Mouse (Mus musculus) embryonic facial prominence, embryonic 12.5 days (tissue): ENCODE data around the gene Rprd1b. TPM values are rescaled to one million over a fixed set of nuclear protein-coding genes. Genes with fewer than 3 reads are reported as not detected.

ENCODE experiments used
- ATAC-seq: fragments of 200-750 bp; cut with Nextera tagmentation; 2 replicates; pipeline ENCODE4 v1.8.0; 2017; ENCODE audit not compliant: insufficient number of reproducible peaks, insufficient read depth, low FRiP score, low TSS enrichment
- H3K27ac ChIP-seq: fragments of 300-500 bp; sonication (generic); 2 replicates; pipeline ENCODE4 v1.5.1; 2016; ENCODE audit warnings: mild to moderate bottlenecking
- H3K27me3 ChIP-seq: fragments of 300-500 bp; sonication (generic); 2 replicates; pipeline ENCODE4 v1.6.1; 2016; ENCODE audit warnings: mild to moderate bottlenecking, moderate library complexity
- H3K36me3 ChIP-seq: fragments of 300-500 bp; sonication (generic); 2 replicates; pipeline ENCODE4 v1.6.1; 2016; ENCODE audit warnings: mild to moderate bottlenecking
- H3K4me1 ChIP-seq: fragments of 300-500 bp; sonication (generic); 2 replicates; pipeline ENCODE4 v1.6.1; 2016
- H3K4me2 ChIP-seq: fragments of 300-500 bp; sonication (generic); replicated peaks from 2 replicates; pipeline ENCODE4 v1.6.1; 2016; ENCODE audit warnings: mild to moderate bottlenecking, moderate library complexity
- H3K4me3 ChIP-seq: fragments of 300-500 bp; sonication (generic); 2 replicates; pipeline ENCODE4 v1.5.1; 2016; ENCODE audit warnings: mild to moderate bottlenecking
- H3K9ac ChIP-seq: fragments of 300-500 bp; sonication (generic); 2 replicates; pipeline ENCODE4 v1.6.1; 2016; ENCODE audit warnings: mild to moderate bottlenecking, moderate library complexity
- H3K9me3 ChIP-seq: fragments of 300-500 bp; sonication (generic); 2 replicates; pipeline ENCODE4 v1.6.1; 2016; ENCODE audit warnings: mild to moderate bottlenecking, moderate library complexity
- WGBS: fragments of 180-500 bp; shearing (Covaris S2); methylation state at CpG from one replicate; pipeline ENCODE4 v1.1.7; 2016; 5-methylcytosine and 5-hydroxymethylcytosine counted together
- polyA plus RNA-seq: library from polyadenylated mRNA; unstranded; fragments of >200 nt; fragmentation: Nextera tagmentation; extraction: Ambion mirVana; gene quantifications from 2 replicates; pipeline ENCODE4 v1.2.1, GENCODE M21; 2016

The Rprd1b gene
- polyA plus RNA-seq, 1 experiment from 2014 or later = 52.8 TPM

GRCm38 (mm10) chr2:158179370-158180111 is 151.2 kb downstream of the Rprd1b start:
- H3K9ac ChIP-seq = peak overlapping the region; percentile 36; the same call in 1 of the 2 replicates
- WGBS = 21% methylated on average over 18 of the region's 18 CpGs
- ATAC-seq = no peak
- H3K4me1 ChIP-seq = 0 out of 2 replicates have a peak, but pooled peaks cover 5% of the 10 kb centered on the region
- H3K4me2 ChIP-seq = peak overlapping the region; percentile 56
- peak overlapping the region; percentile 34 for H3K4me3 ChIP-seq
- H3K27ac ChIP-seq = no peak overlapping the region
- no peaks in the 10 kb centered on the region for H3K27me3 ChIP-seq
- no peaks in the 10 kb centered on the region for H3K36me3 ChIP-seq
- no peaks in the 10 kb centered on the region for H3K9me3 ChIP-seq

- Histone ChIP-seq H3K4me1 (0 out of 2 replicates have a peak, but pooled peaks cover 5% of the 10 kb centered on the region), H3K27me3 (no peaks in the 10 kb centered on the region), H3K9ac (no peak overlapping the region), H3K4me2 (no peak overlapping the region), H3K27ac (no peak overlapping the region), H3K4me3 (no peak overlapping the region), H3K36me3 (no peaks in the 10 kb centered on the region), H3K9me3 (no peaks in the 10 kb centered on the region)
- WGBS = 37% methylated on average over 9 of the region's 9 CpGs
- ATAC-seq = no peak
Measured at GRCm38 (mm10) chr2:158180797-158181196, 152.5 kb downstream of the Rprd1b start.

Other genes starting within 250 kb of the Rprd1b start
- gene Vstm2l, start 113.8 kb upstream of the Rprd1b start, polyA plus RNA-seq = 1.3 and 1.7 TPM in 2 replicates
- gene Tti1, start 64 bp upstream of the Rprd1b start, polyA plus RNA-seq = 29.6 and 30.8 TPM in 2 replicates
- 7.7 and 9.0 TPM in 2 replicates for gene Tgm2, start 117.9 kb downstream of the Rprd1b start, polyA plus RNA-seq
- gene D630003M21Rik, start 200.7 kb downstream of the Rprd1b start, polyA plus RNA-seq = 5.9 and 6.2 TPM in 2 replicates
- not detected in 2 replicates for gene Bpi, start 229.6 kb downstream of the Rprd1b start, polyA plus RNA-seq